Mouse (Mus musculus) spleen, adult 2 months (tissue): ENCODE results near the gene Prr5l. TPM values are rescaled to one million over a fixed set of nuclear protein-coding genes. Genes with fewer than 3 reads are reported as not detected.

Experiments
- DNase-seq, 2 experiments: peaks; one replicate each; pipeline versions ENCODE4 v3.0.0 to v3.0.0-alpha.2; 2012 to 2021; ENCODE audit warnings: low spot score in 2 of 2, low read depth in 1 of 2
- H3K27ac ChIP-seq: fragments of 200-500 bp; 2 replicates; pipeline ENCODE4 v1.5.1; 2012; ENCODE audit warnings: low read length, inconsistent platforms; ENCODE audit not compliant: insufficient read depth
- H3K27me3 ChIP-seq: fragments of 200-500 bp; 2 replicates; pipeline ENCODE4 v1.6.1; 2012; ENCODE audit warnings: mild to moderate bottlenecking, moderate library complexity, low read length, inconsistent platforms; ENCODE audit not compliant: control insufficient read depth, insufficient read depth
- H3K36me3 ChIP-seq: fragments of 200-500 bp; 2 replicates; pipeline ENCODE4 v1.6.1; 2012; ENCODE audit warnings: mild to moderate bottlenecking, low read length, inconsistent platforms; ENCODE audit not compliant: control insufficient read depth, insufficient read depth
- H3K4me1 ChIP-seq: fragments of 200-500 bp; 2 replicates; pipeline ENCODE4 v1.6.1; 2011; ENCODE audit warnings: inconsistent platforms; ENCODE audit not compliant: control insufficient read depth, insufficient read depth, insufficient read length
- H3K4me3 ChIP-seq: fragments of 200-500 bp; 2 replicates; pipeline ENCODE4 v1.5.1; 2011; ENCODE audit warnings: mild to moderate bottlenecking, inconsistent platforms; ENCODE audit not compliant: insufficient read depth, insufficient read length; ENCODE audit errors: extremely low read depth
- CTCF ChIP-seq: fragments of 200-500 bp; IDR thresholded peaks from 2 replicates; pipeline ENCODE4 v1.5.1; 2011; ENCODE audit warnings: mild to moderate bottlenecking, inconsistent platforms; ENCODE audit not compliant: insufficient read depth, insufficient read length, insufficient replicate concordance; ENCODE audit errors: extremely low read depth
- POLR2A ChIP-seq: fragments of 200-500 bp; IDR thresholded peaks from 2 replicates; pipeline ENCODE4 v1.6.1; 2011; ENCODE audit warnings: low read depth, low read length, inconsistent platforms
- WGBS: fragments of 180-500 bp; shearing (Covaris S2); methylation state at CpG from one replicate; pipeline ENCODE4 v1.1.7; 2018; 5-methylcytosine and 5-hydroxymethylcytosine counted together
- polyA plus RNA-seq: library from polyadenylated mRNA; depleted of rRNA; stranded (reverse); fragments of >200 nt; gene quantifications from 2 replicates; pipeline ENCODE4 v1.2.3, GENCODE M21; 2012

Prr5l gene
- polyA plus RNA-seq, 1 experiment: 6.1 TPM

- TF ChIP-seq CTCF (no peak), POLR2A (no peak)
- no peak for DNase-seq
- H3K4me1 ChIP-seq: no peaks in the 10 kb centered on the region
- H3K4me3 ChIP-seq: no peak overlapping the region
- no peak overlapping the region for H3K27ac ChIP-seq
- peaks cover 8% of the 10 kb centered on the region for H3K36me3 ChIP-seq
- WGBS: 86% methylated on average over 4 of the region's 4 CpGs
- no peaks in the 10 kb centered on the region for H3K27me3 ChIP-seq
Measured at GRCm38 (mm10) chr2:101902196-101902595, 19.4 kb upstream of the Prr5l start.

DNA sequence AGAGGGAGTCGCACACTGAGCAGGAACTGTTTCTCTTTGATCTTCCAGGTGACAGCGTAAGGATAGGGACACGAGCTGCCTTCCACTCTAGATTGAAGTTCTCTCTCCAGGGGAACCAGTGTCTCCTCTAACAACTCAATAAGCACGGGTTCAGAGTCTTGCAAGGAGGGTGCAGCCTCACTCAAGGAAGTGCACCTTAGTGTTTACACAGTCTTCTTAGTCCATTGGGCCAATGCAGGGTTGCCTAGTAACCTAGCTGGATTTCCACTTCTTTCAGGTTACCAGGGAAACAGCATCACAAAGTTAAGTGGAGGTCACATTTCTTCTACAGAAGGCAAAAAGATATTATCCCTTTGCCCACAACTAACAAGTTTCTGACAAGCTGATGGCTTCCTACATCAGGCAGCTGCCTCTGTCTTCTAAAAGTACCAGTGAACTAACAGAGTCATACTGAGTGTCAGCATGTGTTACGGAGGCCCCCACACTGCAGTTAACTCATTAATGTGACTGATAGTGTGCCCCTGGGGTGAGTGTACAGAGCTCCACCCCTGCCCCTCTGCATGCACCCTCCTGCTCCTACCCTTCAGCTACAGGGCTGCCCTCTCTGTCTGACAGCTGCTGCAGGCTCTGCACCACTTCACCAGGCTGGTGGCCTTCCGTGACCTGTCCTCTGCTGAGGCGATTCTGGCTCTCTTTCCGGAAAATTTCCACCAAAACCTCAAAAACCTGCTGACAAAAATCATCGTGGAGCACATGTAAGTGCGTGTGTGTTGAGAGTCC lies 13.8 kb upstream of the Prr5l start:
- DNase-seq: no peak
- TF ChIP-seq POLR2A (no peak), CTCF (no peak)
- WGBS: 89% methylated on average over 10 of the region's 10 CpGs
- no peak overlapping the region for H3K4me3 ChIP-seq
- H3K4me1 ChIP-seq: no peaks in the 10 kb centered on the region
- H3K27ac ChIP-seq: no peak overlapping the region
- H3K36me3 ChIP-seq: peaks cover 20% of the 10 kb centered on the region
- H3K27me3 ChIP-seq: no peaks in the 10 kb centered on the region

DNA sequence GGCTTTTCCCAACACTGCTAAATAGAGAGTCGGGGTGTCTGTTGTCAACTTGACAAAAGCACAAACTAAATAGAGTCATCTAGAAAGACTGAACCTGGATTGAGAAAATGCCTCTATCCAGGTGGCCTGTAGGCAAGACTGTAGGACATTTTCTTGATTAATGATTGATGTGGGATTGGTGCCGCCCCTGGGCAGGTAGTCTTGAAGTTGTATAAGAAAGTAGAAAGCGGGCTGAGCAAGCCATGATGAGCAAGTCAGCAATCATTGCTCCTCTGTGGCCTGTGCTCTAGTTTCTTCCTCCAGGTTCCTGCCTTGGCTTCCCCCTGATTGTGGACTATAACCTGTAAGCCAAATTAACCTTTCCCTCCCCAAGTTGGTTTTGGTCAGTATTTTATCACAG lies 11.3 kb upstream of the Prr5l start:
- 90% methylated on average over 3 of the region's 3 CpGs for WGBS
- no peak for DNase-seq
- Histone ChIP-seq H3K4me3 (no peak overlapping the region), H3K27ac (no peak overlapping the region), H3K4me1 (no peaks in the 10 kb centered on the region), H3K27me3 (no peaks in the 10 kb centered on the region), H3K36me3 (peaks cover 13% of the 10 kb centered on the region)
- no peak for TF ChIP-seq CTCF
- TF ChIP-seq POLR2A: no peak

DNA sequence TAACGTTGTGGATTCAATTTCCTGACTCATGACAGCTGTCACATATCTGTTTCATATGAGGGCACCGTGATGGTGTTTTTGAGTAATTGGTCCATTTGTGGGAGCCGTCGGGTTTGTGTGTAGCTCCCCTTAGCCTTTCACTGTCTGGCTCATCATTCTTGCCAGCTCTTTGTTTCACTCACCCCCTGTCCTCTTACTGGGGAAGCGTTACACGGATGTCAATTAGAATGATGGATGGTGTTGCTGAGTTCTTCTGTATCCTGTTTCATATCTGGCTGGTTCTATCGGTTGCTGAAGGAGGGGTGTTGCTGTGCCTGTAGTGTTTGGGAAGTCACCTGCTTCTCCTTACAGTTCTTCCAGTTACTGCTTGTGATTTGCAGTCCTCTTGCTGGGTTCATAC lies 8.3 kb upstream of the Prr5l start:
- H3K36me3 ChIP-seq: peaks cover 8% of the 10 kb centered on the region
- no peak overlapping the region for H3K27ac ChIP-seq
- no peaks in the 10 kb centered on the region for H3K27me3 ChIP-seq
- WGBS: 46% methylated on average over 7 of the region's 7 CpGs
- H3K4me1 ChIP-seq: no peaks in the 10 kb centered on the region
- H3K4me3 ChIP-seq: no peak overlapping the region
- TF ChIP-seq POLR2A: no peak
- no peak for TF ChIP-seq CTCF
- no peak for DNase-seq

DNA sequence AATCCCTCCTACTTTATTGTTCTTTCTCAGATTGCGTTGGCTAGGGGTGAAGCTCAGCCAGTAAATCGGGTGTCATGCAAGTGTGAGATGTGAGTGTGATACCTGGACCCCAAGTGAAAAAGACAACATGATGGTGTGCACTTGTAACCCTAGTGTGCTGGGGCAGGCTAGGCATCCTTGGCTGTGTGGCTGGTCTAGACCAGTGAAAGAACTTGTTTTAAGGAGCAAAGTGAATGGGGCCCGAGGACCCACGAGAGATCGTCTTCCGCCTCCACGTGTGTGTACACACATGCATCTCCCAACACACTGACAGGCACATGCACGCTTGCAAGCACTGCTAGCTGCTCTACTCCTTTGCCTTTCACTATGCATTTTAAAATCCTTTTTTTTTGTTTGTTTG lies 6.1 kb upstream of the Prr5l start:
- Histone ChIP-seq H3K36me3 (peaks cover 1% of the 10 kb centered on the region; the same call in 1 of the 2 replicates), H3K27ac (no peak overlapping the region), H3K4me1 (no peaks in the 10 kb centered on the region; the same call in 1 of the 2 replicates), H3K27me3 (no peaks in the 10 kb centered on the region), H3K4me3 (no peak overlapping the region)
- no peak for TF ChIP-seq CTCF
- TF ChIP-seq POLR2A: no peak
- WGBS: 95% methylated on average over 8 of the region's 8 CpGs
- DNase-seq: no peak

GRCm38 (mm10) chr2:101885768-101886438 lies 3.1 kb upstream of the Prr5l start, which contains the start of gene Commd9:
TSS of gene Commd9 (plus strand) at chr2:101886247.
- H3K27me3 ChIP-seq: no peaks in the 10 kb centered on the region
- H3K27ac ChIP-seq: no peak within 1 kb of the TSS
- DNase-seq: peak; percentile 88 to 96
- peaks cover 2% of the 10 kb centered on the region; the same call in 1 of the 2 replicates for H3K4me1 ChIP-seq
- H3K36me3 ChIP-seq: peaks cover 1% of the 10 kb centered on the region; the same call in 1 of the 2 replicates
- 13% methylated on average over 22 of the region's 22 CpGs for WGBS
- TF ChIP-seq CTCF: no peak
- TF ChIP-seq POLR2A: peak; percentile 39
- H3K4me3 ChIP-seq: peak within 1 kb of the TSS; percentile 84
